Mouse (Mus musculus) cerebellum, adult 11 months (tissue): ENCODE measurements around the gene Fbxl20.
"Not testable (repeated sequence)": the region's sequence is repeated elsewhere in the genome, so short reads cannot be mapped to it uniquely, and the experiment has no call there.

Experiments used
- DNase-seq: peaks from one replicate; pipeline ENCODE4 v3.0.0; 2022

Gene Fbxl20

GRCm38 (mm10) chr11:98149786-98150624, at the start of gene Fbxl20:
Gene Fbxl20 (minus strand): TSS chr11:98150403.
- peak; percentile 86 for DNase-seq

GRCm38 (mm10) chr11:98192901-98193805, 43.0 kb upstream of the Fbxl20 start, which contains the start of gene Med1:
Gene Med1 (minus strand): TSS chr11:98193293.
- peak; percentile 85 for DNase-seq

DNA sequence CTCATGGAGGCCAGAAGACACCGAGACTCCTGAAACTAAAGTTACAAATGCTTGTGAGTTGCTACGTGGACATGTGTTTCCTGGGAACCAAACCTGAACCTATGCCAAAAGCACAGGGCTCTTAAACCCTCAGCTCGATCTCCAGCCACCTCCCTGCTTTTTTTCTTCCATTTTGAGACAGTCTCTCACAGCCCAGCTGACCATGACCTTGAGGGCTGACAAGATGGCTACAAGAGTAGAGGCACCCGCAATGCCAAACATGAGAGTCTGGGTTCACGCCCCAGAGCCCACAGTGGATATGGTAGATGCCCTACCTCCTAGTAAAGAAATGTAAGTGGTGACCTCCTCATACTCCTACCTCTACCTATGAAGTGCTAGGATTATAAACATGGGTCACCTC, 40.6 kb upstream of the Fbxl20 start:
- DNase-seq, result no peak

DNA sequence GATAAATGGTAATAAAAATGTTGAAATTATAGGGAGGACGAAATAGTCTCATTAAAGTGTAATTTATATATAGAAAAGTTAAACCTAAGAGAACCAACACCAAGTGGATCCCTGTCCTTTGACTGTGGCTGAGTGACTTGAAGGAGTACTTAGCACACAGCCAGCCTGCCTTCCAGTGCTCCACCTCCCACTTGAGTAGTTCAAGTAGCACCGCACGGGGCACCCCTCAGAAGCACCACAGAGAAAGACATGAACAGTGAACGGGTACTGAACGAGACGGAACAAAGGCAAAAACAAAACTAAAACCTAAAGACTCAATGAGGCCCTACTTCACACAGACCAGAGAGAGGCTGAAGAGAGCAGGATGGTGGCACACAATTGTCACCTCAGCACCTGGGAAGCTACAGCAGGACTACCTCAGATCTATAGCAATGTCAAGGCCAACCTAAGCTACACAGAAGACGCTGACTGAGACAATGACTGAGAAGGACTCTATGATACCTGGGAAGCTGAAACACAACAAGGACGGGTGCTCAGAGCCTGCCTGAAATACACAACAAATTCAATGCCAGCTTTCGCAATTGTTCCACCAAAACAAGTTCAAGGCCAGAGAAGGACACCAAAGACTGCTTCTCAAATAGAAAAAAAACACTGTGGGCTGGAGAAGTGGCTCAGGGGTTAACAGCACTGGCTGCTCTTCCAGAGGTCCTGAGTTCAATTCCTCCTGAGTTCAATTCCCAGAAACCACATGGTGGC, 37.6 kb upstream of the Fbxl20 start:
- DNase-seq, result no peak

- DNase-seq, result not testable (repeated sequence)
Measured at GRCm38 (mm10) chr11:98182149-98182548, 31.9 kb upstream of the Fbxl20 start.

- DNase-seq, result no peak
Measured at GRCm38 (mm10) chr11:98168400-98168799, 18.2 kb upstream of the Fbxl20 start.

GRCm38 (mm10) chr11:98155094-98155493, 4.9 kb upstream of the Fbxl20 start:
- no peak for DNase-seq

GRCm38 (mm10) chr11:98150625-98151156, 488 bp upstream of the Fbxl20 start:
- no peak for DNase-seq

DNA sequence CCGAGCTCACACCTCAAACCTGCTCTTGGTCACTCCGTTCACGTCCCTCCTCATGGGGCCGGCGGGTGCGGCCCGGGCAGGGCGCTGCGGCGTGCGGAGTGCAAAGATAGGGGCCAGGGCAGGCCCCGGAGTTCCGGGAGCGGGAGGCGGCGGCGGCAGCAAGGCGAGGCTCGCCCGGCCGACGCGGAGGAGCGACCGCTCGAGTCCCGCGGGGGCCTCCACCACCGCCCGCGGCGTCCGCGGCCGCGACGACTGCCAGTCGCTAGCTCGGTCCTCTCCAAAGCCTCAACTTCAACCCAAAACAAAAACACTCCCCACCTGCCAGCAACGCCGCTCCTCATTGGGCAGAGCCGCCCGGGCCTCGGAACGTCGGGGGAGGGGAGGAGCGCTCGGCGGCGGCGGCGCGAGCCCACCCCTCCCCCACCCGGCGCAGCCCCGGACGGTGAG, 876 bp downstream of the Fbxl20 start:
- DNase-seq, result peak; percentile 89

DNA sequence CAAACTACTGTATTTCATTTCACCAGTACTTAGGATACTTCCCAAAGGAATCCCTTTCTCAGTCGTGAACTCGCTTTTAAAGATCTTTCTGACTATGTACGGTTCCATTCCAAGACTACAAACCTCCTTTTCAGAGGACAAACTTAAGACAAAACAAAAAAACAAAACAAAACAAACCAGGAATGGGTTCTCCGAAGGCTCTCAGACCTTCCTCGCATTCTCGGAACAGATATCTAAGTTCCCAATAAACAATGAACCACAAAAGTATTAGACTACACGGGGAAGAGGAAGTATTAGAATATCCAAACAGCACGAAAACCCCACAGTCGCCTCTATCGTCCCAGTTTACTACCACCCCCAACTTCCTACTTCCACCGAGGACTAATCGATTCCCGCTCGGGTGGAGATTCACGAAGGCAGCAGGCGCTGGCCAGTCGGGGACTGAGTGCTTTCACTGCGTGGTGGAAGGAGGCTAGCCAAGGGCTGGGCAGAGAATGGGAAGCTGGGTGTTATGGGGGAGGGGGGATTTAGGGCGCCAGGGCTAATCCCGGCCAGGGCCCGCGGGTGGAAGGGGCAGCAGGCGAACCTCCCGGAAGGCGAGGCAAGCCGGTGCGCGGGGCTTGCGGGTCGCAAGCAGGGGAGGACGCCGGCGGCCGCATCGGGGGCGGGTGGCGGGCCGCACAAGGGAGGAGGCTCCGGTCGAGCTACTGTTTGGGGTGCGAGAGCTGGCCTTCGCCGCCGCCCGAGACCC, 1.5 kb downstream of the Fbxl20 start:
- no peak for DNase-seq

- DNase-seq, result no peak
Measured at GRCm38 (mm10) chr11:98145856-98146255, 4.3 kb downstream of the Fbxl20 start.

DNA sequence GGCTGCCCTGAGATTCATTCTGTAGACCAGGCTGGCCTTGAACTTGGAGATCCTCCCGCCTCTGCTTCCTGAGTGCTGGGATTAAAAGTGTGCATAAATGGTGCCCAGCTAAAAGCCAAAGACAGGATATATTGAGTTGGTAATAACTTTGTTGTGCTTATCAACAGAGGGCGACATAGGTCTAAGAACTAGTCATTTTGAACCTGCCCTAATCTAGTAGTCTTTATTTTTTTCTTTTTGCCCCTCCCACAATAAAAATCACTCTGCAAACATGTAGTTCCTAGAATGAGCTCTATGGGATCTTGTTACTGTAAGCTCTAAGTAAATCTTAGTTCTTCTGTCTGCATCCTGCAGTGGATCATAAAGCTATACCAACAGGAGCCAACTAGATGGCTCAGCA, 7.7 kb downstream of the Fbxl20 start:
- DNase-seq, result no peak

GRCm38 (mm10) chr11:98138894-98139293, 11.3 kb downstream of the Fbxl20 start:
- DNase-seq, result no peak

DNA sequence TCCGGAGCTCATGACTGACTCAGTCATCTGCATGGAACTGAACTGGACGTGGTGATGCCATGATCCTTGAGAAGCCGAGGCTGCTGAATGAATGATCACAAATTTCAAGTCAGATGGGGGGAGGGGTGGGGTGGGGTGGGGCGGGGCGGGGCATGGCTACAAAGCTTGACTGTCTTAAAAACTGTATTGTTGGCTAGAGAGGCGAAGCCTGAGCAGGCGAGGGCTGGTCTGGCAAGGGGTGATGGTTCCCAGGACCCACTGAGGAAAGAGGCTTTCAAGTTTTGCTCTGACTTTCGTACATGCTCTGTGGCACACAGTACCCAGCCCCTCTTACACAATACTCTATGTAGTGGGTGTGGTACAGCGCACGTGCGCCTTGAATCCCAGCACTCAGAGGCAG, 12.4 kb downstream of the Fbxl20 start:
- no peak for DNase-seq

DNA sequence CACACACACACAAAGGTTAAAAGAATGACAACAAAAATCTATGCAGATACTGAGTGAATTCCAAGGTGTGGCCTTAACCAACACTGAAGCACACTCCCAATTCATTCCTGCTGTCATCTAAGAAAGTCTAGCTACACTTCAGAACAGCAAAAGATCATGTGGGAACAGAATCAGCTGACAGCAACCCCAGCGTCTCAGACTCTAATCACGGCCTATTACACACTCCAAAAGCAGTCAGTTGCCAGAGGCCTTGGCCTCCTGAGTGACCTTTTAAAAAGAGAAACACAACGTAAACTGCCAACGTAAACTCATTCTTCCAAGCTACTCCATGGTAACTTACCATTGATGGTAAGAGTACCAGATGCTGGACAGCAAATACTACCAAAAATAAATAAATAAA, 15.3 kb downstream of the Fbxl20 start:
- no peak for DNase-seq

DNA sequence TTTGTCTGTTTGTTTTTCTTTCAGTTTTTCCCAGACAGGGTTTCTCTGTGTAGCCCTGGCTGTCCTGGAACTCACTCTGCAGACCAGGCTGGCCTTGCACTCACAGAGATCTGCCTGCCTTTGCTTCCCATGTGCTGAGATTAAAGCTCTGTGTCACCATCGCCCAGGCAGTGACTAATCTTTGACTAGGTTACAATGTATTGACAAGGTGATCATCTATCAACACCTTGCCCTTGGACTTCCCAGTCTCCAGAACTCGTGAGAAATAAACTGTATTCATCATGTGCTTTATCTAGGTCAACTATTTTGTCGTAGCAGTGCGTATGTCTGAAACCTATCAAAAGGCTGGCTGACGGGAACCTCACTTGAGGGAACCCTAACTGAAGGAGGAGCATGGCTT, 26.8 kb downstream of the Fbxl20 start:
- no peak for DNase-seq

DNA sequence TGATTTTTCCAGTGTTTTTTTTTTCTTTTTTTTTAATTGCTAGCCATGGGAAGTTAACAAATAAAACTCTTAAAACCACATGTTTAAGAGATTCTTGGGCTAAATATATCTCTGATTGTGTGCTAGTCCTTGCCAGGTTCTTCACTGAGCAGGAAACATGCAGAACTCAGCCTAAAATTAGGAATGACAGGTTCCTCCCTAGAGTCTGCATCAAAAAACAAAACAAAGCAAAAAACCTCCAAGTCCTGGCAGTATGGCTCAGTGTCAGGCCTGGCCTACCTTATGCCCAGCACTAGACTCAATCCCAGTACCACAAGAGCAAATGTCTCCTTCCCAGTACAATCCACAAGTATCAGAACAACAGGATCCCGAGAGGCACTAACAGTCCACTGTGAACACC, 35.8 kb downstream of the Fbxl20 start:
- no peak for DNase-seq

GRCm38 (mm10) chr11:98113504-98113903, 36.7 kb downstream of the Fbxl20 start:
- no peak for DNase-seq

DNA sequence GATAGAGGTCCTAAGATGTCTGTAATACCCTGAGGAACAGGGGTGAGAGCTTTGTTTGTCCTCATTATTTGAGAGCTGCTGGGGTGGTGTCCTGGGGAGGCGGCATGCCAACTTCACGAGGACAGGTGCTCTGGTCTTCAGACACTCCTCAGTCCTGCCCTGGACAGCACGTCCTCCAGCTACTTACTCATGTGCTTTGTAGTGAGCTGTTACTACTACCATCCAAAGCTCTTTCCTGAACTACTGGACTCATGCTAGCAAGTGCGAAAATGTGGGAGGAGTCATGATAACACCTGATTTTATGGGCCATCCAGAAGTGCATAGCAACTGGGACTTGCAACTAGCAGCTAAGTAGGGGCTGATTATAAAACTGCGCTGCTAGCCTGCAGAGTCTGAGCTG, 40.5 kb downstream of the Fbxl20 start:
- DNase-seq, result no peak

- no peak for DNase-seq
Measured at GRCm38 (mm10) chr11:98101332-98101731, 48.9 kb downstream of the Fbxl20 start.

GRCm38 (mm10) chr11:98090583-98090982, 59.6 kb downstream of the Fbxl20 start:
- DNase-seq, result no peak

DNA sequence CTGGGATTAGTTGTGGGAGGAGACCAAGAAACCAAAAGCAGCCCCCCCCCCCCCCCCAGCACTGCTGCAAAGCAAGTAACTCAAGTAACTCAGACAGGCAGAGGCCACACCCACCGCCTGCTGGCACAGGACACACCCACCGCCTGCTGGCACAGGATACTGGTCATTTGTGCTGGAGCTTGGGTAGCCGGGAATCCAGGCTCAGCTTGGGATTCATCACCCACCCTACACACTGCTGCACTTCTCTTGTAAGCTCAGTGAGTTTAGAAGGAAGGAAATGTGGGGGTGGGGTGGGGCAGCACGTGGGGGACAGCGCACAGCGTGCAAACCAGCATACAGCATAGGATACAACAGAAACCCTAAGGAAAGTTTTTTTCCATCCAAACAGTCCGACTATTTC, 62.0 kb downstream of the Fbxl20 start:
- DNase-seq, result no peak
